Mouse (Mus musculus) testis, adult 2 months (tissue): ENCODE measurements around the gene Ovca2.

Source experiments
- CTCF ChIP-seq: fragments of 200-500 bp; IDR thresholded peaks from 2 replicates; pipeline ENCODE4 v1.5.1; 2012; ENCODE audit warnings: low read depth, mild to moderate bottlenecking, inconsistent platforms, low read length, moderate library complexity; ENCODE audit not compliant: control insufficient read depth, insufficient read depth, insufficient replicate concordance
- POLR2A ChIP-seq: fragments of 200-500 bp; IDR thresholded peaks from 2 replicates; pipeline ENCODE4 v1.6.1; 2012; ENCODE audit warnings: low read depth, mild to moderate bottlenecking, inconsistent platforms, low read length, moderate library complexity; ENCODE audit not compliant: control insufficient read depth

DNA sequence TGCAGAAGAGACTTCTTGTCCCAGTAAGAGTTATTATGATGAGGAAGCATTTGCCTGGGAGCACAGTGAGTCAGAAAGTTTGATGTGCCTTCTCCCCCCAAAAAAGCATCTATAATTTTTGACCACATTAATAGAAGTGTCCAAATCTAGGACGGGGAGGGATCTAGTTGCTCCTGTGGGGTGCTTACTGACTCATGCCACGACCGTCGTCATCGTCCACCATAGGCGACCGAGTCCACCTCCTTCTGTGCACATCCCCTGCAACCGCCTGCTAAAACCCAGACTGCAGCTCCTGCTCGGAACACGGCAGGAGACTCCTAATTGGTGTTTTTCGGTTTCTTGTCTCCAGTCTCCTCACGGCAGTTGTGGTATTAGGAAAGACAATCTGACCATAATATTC lies 45.4 kb upstream of the Ovca2 start:
- TF ChIP-seq CTCF (no peak), POLR2A (no peak)
